Mouse (Mus musculus): ENCODE data around the gene Sec31b.

- TF ChIP-seq CTCF (IDR thresholded peaks at IDR 0.05; ENCODE audit: low read depth, low read length), result no peak
- TF ChIP-seq POLR2A (IDR thresholded peaks at IDR 0.05; ENCODE audit: insufficient read depth, low read length), result no peak
Observed at GRCm38 (mm10) chr19:44591638-44592037, 46.0 kb upstream of the Sec31b start.
